In genomic region chr14:73174091-73174995, GRCm38 (mm10) we compare ENCODE assay signal across 14 mouse cellular contexts. TPM values are rescaled to one million over a fixed set of nuclear protein-coding genes. Genes with fewer than 3 reads are reported as not detected.
A peak's percentile ranks its signal among the peaks of the same experiment; 100 is the strongest.
DNase-seq lines count a peak whose midpoint lies in the region; ATAC-seq and TF ChIP-seq lines count a peak whose summit lies in the region.
"Had no signal": no experiment of that assay in that cellular context is flagged by ENCODE, and none has a peak within 500 bp of the region (broad histone marks: within the 10 kb centered on the region; RNA-seq: fewer than 3 reads in every experiment).

No protein-coding gene starts in this region.

- ATAC-seq in hindbrain, embryonic 13.5 days (ENCODE audit: low FRiP score), result no peak
- ATAC-seq in hindbrain, embryonic 11.5 days (ENCODE audit: low FRiP score), result no peak
- ATAC-seq in forebrain, postnatal 0 days, result peak; percentile 12; the same call in 1 of the 2 replicates
- ATAC-seq: lung, postnatal 0 days had no signal

- DNase-seq in hindbrain, embryonic 11.5 days (ENCODE audit: low spot score), result no peak
- DNase-seq in right cerebral cortex, adult 2 months (ENCODE audit: low spot score in 2 of 2), result peak; percentile 27 to 45
- DNase-seq in right cerebral cortex, postnatal 25 days, result no peak
- no peak for DNase-seq in forebrain, postnatal 0 days
- DNase-seq in gastrocnemius, adult 18-20 months (ENCODE audit: low spot score), result no peak
- no peak for DNase-seq in adrenal gland, postnatal 25 days
- DNase-seq: cerebellum, postnatal 14 days; gastrocnemius, postnatal 10 days; kidney, postnatal 25 days; midbrain, embryonic 14.5 days; right cerebral cortex, postnatal 14 days; thymus, postnatal 4 days had no signal

- WGBS in hindbrain, embryonic 13.5 days, result 82% methylated on average over 7 of the region's 7 CpGs
- 86% methylated on average over 7 of the region's 7 CpGs for WGBS in hindbrain, embryonic 11.5 days
- WGBS in forebrain, postnatal 0 days, result 39% methylated on average over 7 of the region's 7 CpGs

- no peak overlapping the region for H3K4me2 ChIP-seq in hindbrain, embryonic 13.5 days
- H3K4me2 ChIP-seq in hindbrain, embryonic 11.5 days (replicated peaks; ENCODE audit: low read depth, low read length), result no peak overlapping the region
- H3K4me2 ChIP-seq in forebrain, postnatal 0 days (ENCODE audit: low read depth), result no peak overlapping the region

- no peaks in the 10 kb centered on the region for H3K9me3 ChIP-seq in hindbrain, embryonic 13.5 days
- H3K9me3 ChIP-seq in hindbrain, embryonic 11.5 days (ENCODE audit: control insufficient read depth, low read length), result no peaks in the 10 kb centered on the region
- H3K9me3 ChIP-seq in forebrain, postnatal 0 days (ENCODE audit: low read length), result no peaks in the 10 kb centered on the region

- no peak overlapping the region for H3K4me3 ChIP-seq in hindbrain, embryonic 13.5 days
- no peak overlapping the region for H3K4me3 ChIP-seq in hindbrain, embryonic 11.5 days (ENCODE audit: low read depth, low read length)
- no peak overlapping the region for H3K4me3 ChIP-seq in forebrain, postnatal 0 days (ENCODE audit: low read depth, low read length)

- H3K4me1 ChIP-seq in hindbrain, embryonic 13.5 days (replicated peaks), result 0 out of 2 replicates have a peak, but pooled peaks cover 6% of the 10 kb centered on the region
- no peaks in the 10 kb centered on the region for H3K4me1 ChIP-seq in hindbrain, embryonic 11.5 days (replicated peaks; ENCODE audit: control insufficient read depth, insufficient read depth, low read length)
- H3K4me1 ChIP-seq in forebrain, postnatal 0 days (ENCODE audit: insufficient read depth), result no peaks in the 10 kb centered on the region

- H3K36me3 ChIP-seq in hindbrain, embryonic 13.5 days, result peaks cover 82% of the 10 kb centered on the region
- no peaks in the 10 kb centered on the region for H3K36me3 ChIP-seq in hindbrain, embryonic 11.5 days (ENCODE audit: control insufficient read depth, insufficient read depth, low read length)
- H3K36me3 ChIP-seq in forebrain, postnatal 0 days (ENCODE audit: insufficient read depth), result peaks cover 26% of the 10 kb centered on the region

- no peak for TF ChIP-seq CTCF in forebrain, postnatal 0 days (IDR thresholded peaks at IDR 0.05; ENCODE audit: low read depth)

- H3K27me3 ChIP-seq in hindbrain, embryonic 13.5 days, result no peaks in the 10 kb centered on the region
- H3K27me3 ChIP-seq in hindbrain, embryonic 11.5 days (ENCODE audit: control insufficient read depth, insufficient read depth, low read length), result no peaks in the 10 kb centered on the region
- H3K27me3 ChIP-seq in forebrain, postnatal 0 days (ENCODE audit: insufficient read depth, low read length), result no peaks in the 10 kb centered on the region

- peak overlapping the region; percentile 20; the same call in 1 of the 2 replicates for H3K27ac ChIP-seq in hindbrain, embryonic 13.5 days
- no peak overlapping the region for H3K27ac ChIP-seq in hindbrain, embryonic 11.5 days (ENCODE audit: low read depth, low read length)
- H3K27ac ChIP-seq in forebrain, postnatal 0 days (ENCODE audit: low read depth, low read length), result no peak overlapping the region

- peak overlapping the region; percentile 8; the same call in 1 of the 2 replicates for H3K9ac ChIP-seq in hindbrain, embryonic 13.5 days
- H3K9ac ChIP-seq in hindbrain, embryonic 11.5 days (ENCODE audit: low read depth, low read length), result no peak overlapping the region
- no peak overlapping the region for H3K9ac ChIP-seq in forebrain, postnatal 0 days

RNA-seq across cellular contexts. Expression of gene Rcbtb2, which starts 51.5 kb away (rescaled TPM):
- 88.0 and 88.8 TPM in 2 replicates for polyA plus RNA-seq in hindbrain, embryonic 13.5 days (2015; fragmentation: Nextera tagmentation; extraction: Ambion mirVana)
- polyA plus RNA-seq in hindbrain, embryonic 11.5 days (2014; fragmentation: Nextera tagmentation; extraction: Ambion mirVana), result 145 and 157 TPM in 2 replicates
- total RNA-seq in forebrain, postnatal 0 days (2014; rRNA removed), result 63.9 and 79.9 TPM in 2 replicates
- 39.1 and 48.9 TPM in 2 replicates for polyA plus RNA-seq in forebrain, postnatal 0 days (2015; fragmentation: Nextera tagmentation; extraction: Ambion mirVana)
- 10 to 100 TPM; 13.6 to 14.8 TPM for total RNA-seq in gastrocnemius, adult 18-20 months (2021)
- 26.2 and 33.1 TPM in 2 replicates for total RNA-seq in adrenal gland, postnatal 25 days (2021)

Comparison
In these comparisons a context has a peak if more than half of its experiments do, and no peak if none do; other contexts are left out.
1. DNase-seq: peak in right cerebral cortex, adult 2 months (2 of 2); none in hindbrain, embryonic 11.5 days (single experiment), right cerebral cortex, postnatal 25 days (single experiment), forebrain, postnatal 0 days (single experiment), gastrocnemius, adult 18-20 months (single experiment) and adrenal gland, postnatal 25 days (single experiment).